Mouse (Mus musculus) MEL (cell line): ENCODE measurements around the gene Pde7b.

ENCODE experiments used
- CTCF ChIP-seq, 3 experiments: IDR thresholded peaks in 2 of 3; conservative IDR thresholded peaks in 1 of 3; 2 replicates each; pipeline ENCODE4 v1.5.1; 2011 to 2012; ENCODE audit warnings: low read length in 3 of 3, low read depth in 2 of 3, mild to moderate bottlenecking in 2 of 3, improper control_type of control experiment in 1 of 3, inconsistent platforms in 1 of 3, mixed read lengths in 1 of 3, moderate library complexity in 1 of 3; ENCODE audit not compliant: control insufficient read depth in 1 of 3, insufficient read depth in 1 of 3, poor library complexity in 1 of 3, severe bottlenecking in 1 of 3
- EP300 ChIP-seq, 2 experiments: IDR thresholded peaks; 2 replicates each; pipeline ENCODE4 v1.6.1; 2011; ENCODE audit warnings: improper control_type of control experiment in 2 of 2, low read length in 2 of 2, low read depth in 1 of 2, mild to moderate bottlenecking in 1 of 2
- TAL1 ChIP-seq: IDR thresholded peaks from 2 replicates; pipeline ENCODE4 v1.6.1; 2012; ENCODE audit warnings: mild to moderate bottlenecking, inconsistent platforms, low read length, moderate library complexity, mixed read lengths
- ZMIZ1 ChIP-seq: IDR thresholded peaks from 2 replicates; pipeline ENCODE4 v1.6.1; 2012; ENCODE audit warnings: low read depth, mild to moderate bottlenecking, inconsistent platforms, low read length, improper control_type of control experiment, moderate library complexity

- TF ChIP-seq TAL1 (no peak), CTCF (IDR thresholded peaks at IDR 0.05 in 2 of 3, conservative IDR thresholded peaks at IDR 0.05 in 1 of 3; ENCODE audit: control insufficient read depth in 1 of 3, insufficient read depth in 1 of 3, low read depth in 2 of 3, low read length in 3 of 3, poor library complexity in 1 of 3, severe bottlenecking in 1 of 3) (no peak), EP300 (IDR thresholded peaks at IDR 0.05; ENCODE audit: low read depth in 1 of 2, low read length in 2 of 2) (no peak), ZMIZ1 (no peak)
Observed at GRCm38 (mm10) chr10:20550161-20550560, 174.7 kb downstream of the Pde7b start.
